Mouse (Mus musculus) thymus, postnatal 25 days (tissue): ENCODE measurements at regions not wholly inside any gene's neighbourhood (a gene's known extent, or its start where the extent isn't known, plus 50 kb on each side); places are given as distances from the start of the nearest gene placed in this dataset.

ENCODE experiments used
- DNase-seq: peaks from one replicate; pipeline ENCODE4 v3.0.0; 2022

- DNase-seq, result no peak
Observed at GRCm38 (mm10) chr16:77301270-77302171, 288.0 kb downstream of the Usp25 start.

DNA sequence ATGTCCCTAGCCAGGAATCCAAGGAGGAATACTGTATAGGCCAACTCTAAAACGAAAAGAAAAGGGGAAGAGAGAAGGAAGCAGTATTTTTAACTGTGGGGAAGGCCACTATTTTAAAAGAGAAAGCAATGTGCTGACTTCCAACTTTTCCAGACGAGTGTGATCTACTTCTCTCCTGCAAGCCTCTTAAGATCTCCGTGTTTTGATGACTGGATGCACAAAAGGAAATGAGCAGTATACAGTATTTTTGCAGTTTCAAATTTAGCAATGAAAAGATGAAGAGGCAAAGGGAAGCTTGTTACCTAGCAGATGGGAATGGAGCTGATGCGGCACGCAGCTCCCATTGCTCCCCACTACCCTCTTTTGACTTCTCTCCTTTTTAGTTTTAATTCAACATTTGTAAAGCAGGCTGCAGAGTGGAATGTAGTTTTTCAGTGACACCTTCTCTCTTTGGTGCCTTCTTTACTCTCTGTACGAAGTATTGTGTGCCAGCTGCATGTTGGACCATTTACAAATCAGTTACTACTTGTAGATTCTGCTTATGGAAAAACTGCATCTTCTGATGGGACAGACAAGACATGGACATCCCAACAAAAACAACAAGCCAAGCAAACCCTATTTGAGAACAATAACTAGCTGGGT, 287.2 kb downstream of the Usp25 start:
- no peak for DNase-seq

DNA sequence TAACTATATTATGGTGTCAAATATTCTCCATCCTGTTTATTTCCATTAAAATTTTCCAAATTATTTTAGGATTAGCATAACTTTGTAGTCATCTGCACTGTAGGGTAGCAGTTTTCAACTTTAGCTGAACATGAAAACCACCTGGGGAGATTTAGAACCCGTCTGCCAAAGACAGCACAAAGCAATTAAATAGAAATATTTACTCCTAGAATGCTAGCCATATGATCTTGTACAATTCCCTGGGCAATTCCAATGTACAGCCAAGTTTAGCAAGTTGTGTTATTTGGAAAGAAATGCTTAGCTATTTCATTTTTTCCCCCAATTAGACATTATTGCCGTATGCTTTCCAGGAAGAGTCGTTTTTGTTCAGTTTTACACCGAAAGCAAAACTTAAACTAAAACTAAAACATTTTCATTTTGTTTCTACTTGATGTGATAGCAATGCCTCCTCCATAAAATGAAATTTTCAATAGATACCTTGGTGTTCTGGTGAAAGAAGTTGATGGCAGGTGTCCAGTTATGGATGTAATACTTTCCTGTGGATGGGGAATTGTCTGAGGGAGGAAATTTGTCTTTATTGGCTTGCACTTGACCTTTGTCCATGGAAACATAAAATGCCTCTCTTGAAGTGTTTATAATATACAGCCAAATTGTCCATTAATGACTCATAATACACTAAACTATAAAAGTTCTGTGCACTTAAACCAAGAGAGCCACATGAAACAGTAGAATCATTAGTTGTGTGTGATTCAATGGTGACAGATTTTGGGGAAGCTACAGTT, 282.3 kb downstream of the Usp25 start:
- DNase-seq, result no peak

DNA sequence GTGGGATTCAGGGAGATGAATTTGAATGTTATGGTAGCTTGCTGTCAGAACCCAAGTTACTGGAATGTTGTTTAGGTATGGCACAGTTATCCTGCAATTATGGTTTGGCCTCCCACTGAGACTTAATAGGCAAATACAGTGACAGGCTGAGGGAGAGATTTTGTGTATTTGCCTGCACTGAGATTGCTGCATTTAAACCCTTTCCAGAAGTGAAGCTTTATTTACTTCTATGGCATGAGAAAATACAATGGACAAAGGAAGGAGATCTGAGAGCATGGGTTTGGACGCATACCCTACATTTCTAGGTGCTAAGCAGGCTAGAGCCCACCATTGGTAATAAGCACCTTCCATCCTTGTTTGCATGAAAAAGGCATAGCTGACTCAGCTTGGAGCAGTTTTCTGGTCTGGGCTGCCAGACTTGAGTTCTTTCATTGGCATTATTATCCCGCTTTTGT, 278.8 kb downstream of the Usp25 start:
- no peak for DNase-seq

DNA sequence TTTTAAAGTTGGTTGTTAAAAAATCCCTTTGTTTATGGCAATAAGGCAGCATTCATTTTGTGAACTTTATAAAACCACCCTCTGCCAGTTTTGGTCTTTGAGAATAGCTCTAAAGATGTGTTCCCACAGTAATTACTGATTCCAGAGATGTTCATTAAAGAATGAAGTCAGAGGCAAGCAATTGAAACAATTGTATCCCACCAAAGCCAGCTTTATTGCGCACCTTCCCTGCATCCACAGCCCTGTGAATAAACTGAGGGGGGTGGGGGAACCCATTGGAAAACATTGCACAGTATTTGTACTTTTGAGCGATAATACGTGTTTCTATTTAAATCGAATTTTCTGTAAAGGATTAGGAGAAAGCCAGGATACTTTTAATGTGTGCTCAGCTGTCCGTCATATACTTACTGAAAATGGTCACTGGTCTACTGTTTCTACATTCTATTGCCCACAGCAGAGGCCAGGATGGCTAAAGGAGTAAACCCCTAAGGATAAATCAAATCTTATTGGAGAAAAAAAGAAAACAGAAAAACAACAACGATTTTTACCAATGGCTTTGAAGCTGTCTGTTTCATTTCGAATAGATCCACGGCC, 278.3 kb downstream of the Usp25 start:
- no peak for DNase-seq

DNA sequence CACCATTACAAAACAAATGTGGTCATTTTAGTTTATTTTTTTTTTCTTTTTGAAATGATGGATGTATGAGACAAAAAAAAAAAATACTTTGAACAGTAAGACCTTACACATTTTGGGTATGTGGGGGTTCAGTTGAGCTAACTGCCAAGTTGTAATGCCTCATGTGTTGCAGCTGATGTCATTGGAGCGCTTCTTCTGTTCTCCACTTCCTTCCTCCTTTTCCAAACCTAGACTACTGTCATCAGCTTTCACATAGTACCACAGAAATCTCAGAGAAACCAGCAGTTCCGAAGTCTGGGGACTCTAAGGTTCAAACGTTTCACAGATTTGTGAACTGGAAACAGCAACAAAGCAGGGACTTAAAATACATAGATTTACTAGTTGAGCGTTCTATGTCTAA, 270.7 kb downstream of the Usp25 start:
- DNase-seq, result no peak

DNA sequence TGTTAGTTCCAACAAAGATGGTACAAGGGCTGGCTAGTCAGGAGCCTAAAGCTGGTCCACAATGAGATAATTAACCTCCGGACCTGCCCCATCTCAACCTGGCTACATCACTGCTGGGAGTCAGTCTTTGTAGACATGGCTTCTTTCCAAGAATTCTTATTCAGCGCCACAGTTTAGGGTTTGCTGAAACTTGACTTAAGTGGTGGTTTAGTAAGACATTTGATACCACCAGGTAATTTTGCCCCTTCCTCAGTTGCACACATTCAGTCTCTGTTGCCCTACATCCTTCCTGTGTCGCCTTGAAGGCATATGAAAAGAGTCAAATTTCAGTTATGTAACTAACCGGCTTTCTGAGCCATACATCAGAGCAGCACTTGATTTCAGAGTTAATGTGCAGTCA, 266.4 kb downstream of the Usp25 start:
- no peak for DNase-seq

DNA sequence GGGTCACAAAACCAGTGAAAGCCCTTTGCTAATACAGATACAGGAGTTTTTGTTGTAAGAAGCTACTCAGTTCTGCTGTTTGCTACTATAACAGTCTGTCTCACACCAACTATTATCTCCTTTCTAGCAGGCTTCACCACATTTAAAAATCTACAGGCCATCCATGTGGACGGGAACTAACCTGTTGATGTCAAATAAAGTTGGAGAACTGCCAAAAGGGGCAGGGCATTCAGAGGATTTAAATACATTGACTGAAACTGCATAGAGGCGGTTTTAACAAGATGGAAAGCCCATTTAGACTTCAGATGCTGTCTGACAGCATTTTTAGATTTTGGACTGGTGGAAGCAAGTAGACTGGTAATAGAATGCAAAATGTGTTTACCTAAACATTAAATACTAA, 266.0 kb downstream of the Usp25 start:
- no peak for DNase-seq

DNA sequence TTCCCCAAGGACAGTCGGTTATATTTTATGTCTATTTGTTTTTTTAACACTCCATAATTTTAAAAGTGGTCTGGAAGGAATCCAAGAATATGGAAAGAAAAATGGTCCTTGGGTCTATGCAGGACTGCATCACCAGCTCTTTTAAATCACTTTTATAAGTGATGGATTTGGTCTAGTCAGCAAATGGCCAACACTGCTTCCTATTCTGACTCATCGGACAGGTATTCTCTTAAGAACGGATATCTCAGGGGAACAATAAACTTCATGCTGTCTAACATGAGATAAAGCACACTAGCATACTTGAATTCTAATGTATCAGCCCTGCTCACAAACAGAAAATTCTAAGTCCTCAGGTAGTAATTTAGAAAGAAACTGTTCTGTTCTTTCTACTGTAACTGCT, 259.8 kb downstream of the Usp25 start:
- no peak for DNase-seq

- DNase-seq, result no peak
Observed at GRCm38 (mm10) chr16:77268926-77269325, 255.4 kb downstream of the Usp25 start.

- DNase-seq, result no peak
Observed at GRCm38 (mm10) chr16:77267679-77268078, 254.2 kb downstream of the Usp25 start.

- no peak for DNase-seq
Observed at GRCm38 (mm10) chr16:77252349-77252748, 238.8 kb downstream of the Usp25 start.

DNA sequence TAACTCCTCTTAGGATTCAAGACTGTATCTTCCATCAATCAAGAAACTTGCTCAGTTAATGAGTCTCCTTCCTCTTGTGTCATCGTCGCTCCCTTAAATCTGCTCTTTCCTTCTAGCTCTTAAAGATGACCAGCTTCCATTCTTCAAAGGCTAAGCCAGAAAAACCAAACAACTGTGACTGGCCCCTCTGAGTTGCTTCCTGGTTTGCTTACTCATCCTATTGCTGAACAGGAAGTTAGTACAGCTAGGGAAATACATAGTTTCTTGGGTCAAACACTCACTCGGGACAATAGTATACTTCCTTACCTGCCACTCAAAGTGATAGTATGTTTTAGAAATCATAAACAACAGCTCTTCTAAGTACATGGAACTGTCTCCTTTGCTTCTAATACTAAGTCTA, 237.9 kb downstream of the Usp25 start:
- no peak for DNase-seq

DNA sequence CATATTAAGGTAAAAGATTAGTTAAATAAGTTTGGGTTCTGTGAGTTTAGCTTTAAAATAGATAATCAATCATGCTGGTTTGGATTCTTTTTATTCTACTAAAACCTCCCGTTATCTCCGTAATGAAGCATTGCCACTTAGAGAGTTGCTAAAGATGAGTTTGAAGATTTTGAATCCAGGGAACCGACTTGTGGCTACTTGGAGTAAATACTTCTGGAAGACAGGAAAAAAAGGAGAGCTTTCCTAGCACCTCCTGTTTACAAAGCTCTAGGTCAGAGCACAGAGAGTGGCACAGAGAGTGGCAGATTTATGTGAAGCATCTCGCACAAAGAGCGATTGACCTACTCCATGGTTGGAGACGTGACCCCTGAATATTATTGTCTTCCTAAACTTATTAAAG, 227.4 kb downstream of the Usp25 start:
- no peak for DNase-seq

GRCm38 (mm10) chr16:77239176-77239790, 225.8 kb downstream of the Usp25 start:
- DNase-seq, result no peak

GRCm38 (mm10) chr16:77238358-77239175, 225.1 kb downstream of the Usp25 start:
- no peak for DNase-seq

DNA sequence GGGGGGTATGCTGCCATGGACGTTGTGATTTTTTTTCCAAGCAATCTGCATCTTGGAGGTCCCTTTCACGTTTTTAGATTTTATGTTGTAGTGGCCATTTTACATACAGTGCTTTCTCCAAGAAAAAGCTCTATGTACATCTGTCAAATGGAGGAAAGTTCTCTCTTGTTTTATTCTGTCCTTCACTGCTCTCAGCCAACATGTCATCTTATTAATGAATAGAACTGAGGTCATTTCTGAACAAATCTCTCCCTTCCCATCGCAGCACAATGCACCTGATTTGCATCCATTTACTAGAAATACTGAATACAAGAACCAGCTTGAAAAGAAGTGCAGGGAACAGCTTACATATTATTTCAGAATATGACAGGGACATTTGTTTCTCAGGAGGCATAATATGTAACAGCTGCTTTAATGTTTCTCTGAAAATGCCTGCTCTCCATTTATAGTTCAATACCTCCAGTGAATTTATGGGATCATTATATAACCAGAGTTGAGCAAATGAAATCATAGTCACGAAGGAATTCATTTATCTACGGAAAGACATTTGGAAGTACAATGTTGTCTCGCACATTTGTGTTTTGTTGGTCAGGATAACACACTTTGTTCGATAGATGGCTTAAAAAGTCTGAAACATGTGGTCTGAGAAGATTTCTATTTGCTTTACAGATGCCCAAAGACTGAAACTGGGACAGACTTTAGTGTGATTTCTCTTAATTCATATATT, 224.3 kb downstream of the Usp25 start:
- no peak for DNase-seq

DNA sequence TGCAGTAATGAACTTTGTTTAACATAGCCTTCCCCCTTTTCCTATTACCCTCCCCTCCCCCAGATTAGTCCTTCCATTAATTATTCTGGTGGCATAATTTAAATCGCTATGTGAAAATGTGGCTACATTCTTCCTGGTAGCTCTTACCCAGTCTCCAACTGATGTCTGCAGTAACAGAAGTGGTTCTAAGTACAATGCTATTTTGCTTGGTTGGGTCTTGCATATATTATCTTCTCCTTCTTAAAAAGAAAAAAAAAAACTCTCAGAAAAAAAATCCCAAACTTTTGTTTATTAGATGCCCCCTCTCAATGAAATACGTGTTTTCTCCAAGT, 223.7 kb downstream of the Usp25 start:
- no peak for DNase-seq

DNA sequence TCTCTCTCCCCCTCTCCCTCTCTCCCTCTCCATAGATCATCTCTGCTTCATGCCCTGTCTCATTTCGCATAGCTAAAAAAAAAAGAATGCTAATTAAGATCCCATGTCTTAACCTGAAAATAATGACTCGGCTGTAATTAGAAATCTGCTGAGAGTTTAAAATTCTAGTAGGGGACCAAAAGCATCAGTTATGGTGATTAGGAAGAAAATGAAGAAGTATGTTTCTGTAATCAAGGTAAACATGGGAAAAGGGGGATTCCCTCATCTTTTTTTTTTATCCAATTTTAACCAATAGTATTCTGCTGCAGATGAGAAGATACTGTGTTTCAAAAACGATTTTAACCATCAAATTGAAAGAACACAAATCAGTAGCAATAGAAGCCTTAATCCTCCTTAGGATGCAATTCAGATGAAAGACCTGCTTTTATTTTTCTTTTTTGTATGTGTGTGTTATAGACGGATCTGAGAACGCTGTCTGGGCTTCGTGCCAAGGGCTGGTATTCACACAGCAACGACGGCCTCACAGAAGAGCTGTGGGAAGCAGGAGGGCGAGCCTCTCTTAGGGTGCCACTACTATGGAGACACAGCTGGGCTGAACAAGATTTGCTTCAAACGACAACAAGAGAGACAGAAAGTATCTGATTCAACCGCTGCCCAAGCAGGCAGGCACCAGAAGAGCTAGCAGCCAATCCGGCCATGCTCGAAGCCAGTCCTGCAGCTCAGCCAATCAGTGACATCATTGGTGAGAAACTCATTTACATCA, 223.2 kb downstream of the Usp25 start:
- DNase-seq, result no peak

- DNase-seq, result no peak
Observed at GRCm38 (mm10) chr16:77236021-77236420, 222.5 kb downstream of the Usp25 start.
